Mouse (Mus musculus) small intestine, adult 2 months (tissue): Measurements from ENCODE around the gene Esrra.

ENCODE experiments used
- CTCF ChIP-seq: fragments of 200-500 bp; IDR thresholded peaks from 2 replicates; pipeline ENCODE4 v1.5.1; 2012; ENCODE audit warnings: low read depth, mild to moderate bottlenecking, control low read depth, inconsistent platforms, low read length, moderate library complexity, mixed read lengths; ENCODE audit not compliant: insufficient replicate concordance, insufficient read length; ENCODE audit errors: extremely low read depth
- POLR2A ChIP-seq: fragments of 200-500 bp; IDR thresholded peaks from 2 replicates; pipeline ENCODE4 v1.6.1; 2012; ENCODE audit warnings: low read depth, mild to moderate bottlenecking, control low read depth, inconsistent platforms, low read length, moderate library complexity

GRCm38 (mm10) chr19:6905498-6906159 is 16.0 kb downstream of the Esrra start:
- TF ChIP-seq CTCF (no peak), POLR2A (no peak)
